Mouse (Mus musculus): ENCODE measurements around the gene Cmah.

The Cmah gene

DNA sequence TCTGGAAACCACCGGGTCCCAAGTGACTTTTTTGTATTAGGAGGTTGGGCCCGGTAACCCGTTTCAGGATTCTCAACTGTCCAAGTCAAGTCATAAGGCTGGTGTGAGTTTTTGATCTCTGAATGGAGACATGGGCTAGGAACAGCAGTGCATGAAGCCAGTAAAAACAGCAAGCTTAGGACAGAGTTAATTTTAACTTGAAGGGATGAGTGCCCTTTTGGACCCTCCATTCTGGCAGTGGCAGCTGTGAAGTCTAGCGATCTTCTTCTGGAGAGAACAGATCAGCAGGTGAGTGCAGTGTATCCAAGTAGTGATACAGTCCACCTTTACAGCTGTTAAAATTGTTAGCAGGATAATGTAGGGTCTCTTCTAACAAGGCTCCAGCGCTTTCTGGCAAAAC lies at the start of gene Cmah:
TSS of gene Cmah (plus strand) at position 204 of the 400 bp plus-strand sequence.
- no peak for DNase-seq (ENCODE audit: low spot score in 2 of 2)

DNA sequence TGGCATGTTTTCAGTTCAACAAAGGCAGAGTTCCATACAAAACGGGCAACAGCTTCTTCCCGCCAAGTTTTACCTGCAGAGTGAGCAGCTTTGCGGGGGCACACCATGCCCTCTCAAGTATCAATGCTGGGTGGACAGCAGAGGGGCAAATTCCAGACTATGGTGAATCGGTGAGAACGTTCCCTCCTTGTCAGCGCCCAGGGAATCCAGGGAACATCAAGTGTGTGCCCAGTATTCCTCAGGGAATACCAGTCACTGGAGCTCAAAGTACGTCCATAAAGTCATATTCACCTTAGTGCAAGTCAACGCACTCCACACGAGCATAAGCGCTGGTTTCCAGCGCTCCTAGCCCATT lies 47.8 kb upstream of the Cmah start:
- no peak for DNase-seq (ENCODE audit: low spot score in 2 of 2)

DNA sequence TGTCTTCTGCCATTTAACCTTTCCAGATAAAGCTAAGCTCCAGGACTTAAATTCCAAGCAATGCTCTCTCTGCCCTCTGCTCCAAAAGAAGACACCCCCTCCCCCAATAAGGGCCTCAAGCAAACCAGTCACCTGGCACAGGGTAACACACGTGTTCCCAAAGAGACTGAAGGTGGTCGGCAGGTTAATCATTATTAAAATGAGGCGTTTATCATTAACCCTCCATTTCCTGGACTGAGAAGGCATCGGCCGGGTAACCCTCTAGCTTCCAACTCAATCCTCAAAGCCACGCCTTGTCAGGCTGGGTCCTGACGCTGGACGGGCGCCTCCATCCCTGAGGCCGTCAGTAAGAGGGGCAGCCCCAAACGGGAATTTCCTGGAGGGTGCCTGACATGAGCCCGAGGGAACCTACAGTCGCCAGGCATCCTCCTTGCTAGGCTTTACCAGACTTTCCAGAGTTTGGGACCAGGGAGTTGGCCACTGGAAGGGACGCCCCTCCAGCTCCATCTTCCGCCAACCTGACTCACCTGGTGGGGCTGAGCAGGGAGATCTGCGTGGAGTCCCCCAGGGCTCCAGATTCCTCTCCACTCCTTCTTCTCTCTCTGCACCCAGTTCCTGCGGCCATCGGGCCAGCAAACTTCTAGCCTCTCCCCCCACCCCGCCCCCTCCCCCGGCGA lies 47.3 kb upstream of the Cmah start:
- peak in 1 of 2 experiments; percentile 24 for DNase-seq (ENCODE audit: low spot score in 2 of 2)

DNA sequence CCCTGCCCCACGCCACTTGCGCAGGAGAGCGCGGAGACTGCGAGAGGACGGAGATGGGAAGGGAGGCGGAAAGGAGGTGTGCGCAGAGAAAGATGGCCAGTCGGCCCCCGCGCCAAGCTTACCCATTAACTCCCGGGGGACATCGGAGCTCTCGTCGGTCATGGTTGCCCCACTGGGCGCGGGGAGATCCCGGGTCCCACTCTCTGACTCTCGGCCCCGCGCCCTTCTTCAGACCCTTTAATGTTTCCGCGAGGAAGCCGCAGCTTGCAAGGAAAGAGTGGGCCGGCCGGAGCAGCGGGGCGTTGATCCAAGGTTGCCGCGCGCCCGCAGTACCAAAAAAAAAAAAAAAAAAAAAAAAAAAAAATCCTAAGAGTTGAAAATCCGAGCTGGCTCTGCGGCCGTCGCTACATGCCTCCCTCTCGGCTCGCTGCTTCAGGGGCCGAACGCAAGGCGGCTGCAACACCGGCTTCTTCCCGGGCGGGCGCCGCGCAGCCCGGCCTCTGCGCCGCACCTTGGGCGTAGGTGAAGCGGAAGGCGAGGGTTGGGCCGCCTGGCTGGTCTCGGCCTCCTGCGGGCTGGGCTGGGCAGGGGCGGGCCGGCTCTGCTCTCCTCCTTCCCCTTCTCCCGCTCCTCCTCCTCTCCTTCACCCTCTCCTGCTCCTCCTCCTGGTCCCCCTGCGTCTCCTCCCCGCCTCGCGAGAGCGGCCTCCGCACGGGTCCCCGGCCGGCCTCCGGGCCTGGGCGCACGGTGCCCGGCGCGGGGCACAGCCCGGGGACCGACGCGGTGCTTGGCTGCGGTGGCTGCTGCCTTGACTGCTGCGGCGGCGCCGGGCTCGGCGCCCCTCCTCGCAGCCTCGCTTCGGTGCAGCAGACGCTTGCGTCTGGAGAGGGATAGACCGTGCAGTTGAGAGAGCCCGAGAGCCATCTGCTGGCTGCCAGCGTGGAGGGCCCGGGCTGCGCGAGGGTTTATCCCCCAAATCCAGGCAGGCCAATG lies 46.5 kb upstream of the Cmah start, which contains the start of gene Carmil1:
TSS of gene Carmil1 (minus strand) at position 357 of the 993 bp plus-strand sequence.
- peak; percentile 76 to 86 for DNase-seq (ENCODE audit: low spot score in 2 of 2)

DNA sequence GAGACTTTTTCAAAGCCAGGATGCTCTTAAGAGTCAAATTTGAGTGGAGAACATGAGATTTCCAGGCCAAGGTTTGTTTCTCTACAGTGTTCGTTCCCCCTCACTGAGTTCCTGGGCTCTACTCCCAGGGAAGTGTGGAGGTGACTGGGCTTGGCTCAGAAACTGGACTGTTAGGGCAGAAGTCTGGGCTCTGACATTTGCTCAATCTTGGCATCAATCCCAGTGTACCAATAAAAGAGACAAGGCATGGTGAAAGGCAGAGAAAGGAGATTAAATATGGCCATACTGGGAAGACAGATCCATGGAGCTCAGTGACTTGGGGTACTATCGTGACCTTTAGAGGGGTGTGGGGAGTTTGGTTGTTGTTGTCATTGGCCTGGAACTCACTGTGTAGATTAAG lies 39.8 kb upstream of the Cmah start:
- DNase-seq (ENCODE audit: low spot score in 2 of 2): no peak

DNA sequence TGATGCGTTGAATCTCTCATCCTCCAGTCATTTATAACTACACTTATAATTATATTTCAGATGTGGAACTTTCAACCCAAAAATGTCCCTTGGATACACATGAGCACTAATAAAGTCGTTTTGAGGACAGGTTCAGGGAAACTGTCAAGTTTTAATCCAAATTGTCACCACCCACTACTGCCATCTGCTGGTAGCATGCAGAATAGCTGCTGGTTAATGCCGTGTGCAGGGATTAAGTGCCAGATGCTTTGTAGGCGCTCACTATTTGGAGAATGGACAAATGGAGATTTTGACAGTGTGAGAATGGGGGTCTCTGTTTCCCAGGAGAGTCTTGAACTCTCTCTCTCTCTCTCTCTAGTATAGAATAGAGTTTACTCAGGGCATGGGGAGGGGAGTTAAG lies 30.0 kb upstream of the Cmah start:
- peak in 1 of 2 experiments; percentile 31 for DNase-seq (ENCODE audit: low spot score in 2 of 2)

DNA sequence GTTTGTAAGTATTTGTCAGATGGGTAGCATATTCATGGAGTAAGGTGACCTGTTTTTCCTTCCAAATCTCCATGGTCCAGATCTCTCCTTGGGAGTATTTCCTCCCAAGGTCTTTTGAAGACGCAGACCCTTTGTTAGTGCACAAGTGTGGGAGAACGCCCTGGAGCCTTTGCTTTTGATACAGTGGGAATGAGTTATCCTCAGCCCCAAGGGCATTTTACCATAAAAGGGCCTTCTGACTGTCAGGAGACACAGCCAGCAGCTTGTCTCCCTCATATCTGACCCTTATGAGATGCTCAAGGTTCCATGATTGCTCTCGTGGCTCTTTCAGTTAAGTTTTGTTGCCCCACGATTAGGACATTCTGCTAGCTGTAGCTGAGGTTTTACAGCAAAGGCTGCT lies 21.7 kb upstream of the Cmah start:
- DNase-seq (ENCODE audit: low spot score in 2 of 2): no peak

DNA sequence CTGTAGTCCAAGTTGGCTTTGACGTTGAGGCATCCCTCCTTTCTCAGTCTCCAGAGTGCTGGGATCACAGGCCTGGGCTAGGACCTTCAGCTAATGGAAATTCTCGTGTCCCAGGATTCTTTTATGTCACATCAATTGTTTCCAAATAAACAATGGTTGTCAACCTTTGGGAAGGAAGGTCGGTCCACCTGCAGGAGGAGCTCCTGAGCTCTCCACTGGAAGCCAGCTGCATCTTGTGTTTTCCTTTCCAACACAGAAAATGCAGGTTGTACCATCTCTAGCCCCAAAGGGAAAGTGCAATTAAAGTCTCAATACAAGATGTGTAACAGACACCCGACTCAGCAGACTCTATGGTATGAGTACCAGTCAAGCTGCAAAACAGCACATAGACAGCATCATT lies 21.0 kb upstream of the Cmah start:
- DNase-seq (ENCODE audit: low spot score in 2 of 2): no peak

DNA sequence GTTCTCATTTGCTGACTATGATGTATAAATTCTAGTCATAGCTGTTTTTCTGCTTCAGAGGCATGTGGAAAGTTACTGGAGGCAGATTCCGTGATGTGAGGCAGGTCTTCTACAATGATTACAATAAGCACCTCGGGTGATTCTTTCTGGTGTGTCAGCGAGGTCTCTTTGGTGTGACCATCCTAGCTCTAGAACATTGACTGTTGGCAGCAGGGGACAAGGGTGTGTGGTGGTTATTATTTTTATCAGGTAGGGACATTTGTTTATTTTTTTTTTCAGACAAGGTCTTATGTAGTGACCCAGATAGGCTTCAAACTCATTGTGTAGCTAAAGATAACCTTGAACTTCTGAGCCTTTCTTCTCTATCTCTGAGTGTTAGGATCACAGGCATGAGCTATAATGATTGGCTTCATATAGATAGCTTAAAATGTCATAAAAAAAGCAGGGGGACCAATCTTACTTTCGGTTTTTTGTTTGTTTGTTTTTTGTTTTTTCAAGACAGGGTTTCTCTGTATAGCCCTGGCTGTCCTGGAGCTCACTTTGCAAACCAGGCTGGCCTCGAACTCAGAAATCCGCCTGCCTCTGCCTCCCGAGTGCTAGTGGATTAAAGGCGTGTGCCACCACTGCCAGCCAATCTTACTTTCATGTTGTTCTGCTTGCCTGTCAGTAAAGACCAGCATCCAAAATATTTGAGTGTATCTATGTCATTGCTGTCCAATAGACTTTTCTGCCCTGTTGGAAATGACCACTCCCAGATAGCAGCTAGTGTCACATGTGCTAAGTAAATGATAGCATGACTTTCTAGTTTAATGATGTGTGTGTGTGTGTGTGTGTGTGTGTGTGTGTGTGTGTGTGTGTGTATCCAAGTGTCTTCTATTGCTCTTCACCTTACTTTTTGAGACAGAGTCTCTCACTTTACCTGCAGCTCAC lies 15.9 kb upstream of the Cmah start:
- no peak for DNase-seq (ENCODE audit: low spot score in 2 of 2)

DNA sequence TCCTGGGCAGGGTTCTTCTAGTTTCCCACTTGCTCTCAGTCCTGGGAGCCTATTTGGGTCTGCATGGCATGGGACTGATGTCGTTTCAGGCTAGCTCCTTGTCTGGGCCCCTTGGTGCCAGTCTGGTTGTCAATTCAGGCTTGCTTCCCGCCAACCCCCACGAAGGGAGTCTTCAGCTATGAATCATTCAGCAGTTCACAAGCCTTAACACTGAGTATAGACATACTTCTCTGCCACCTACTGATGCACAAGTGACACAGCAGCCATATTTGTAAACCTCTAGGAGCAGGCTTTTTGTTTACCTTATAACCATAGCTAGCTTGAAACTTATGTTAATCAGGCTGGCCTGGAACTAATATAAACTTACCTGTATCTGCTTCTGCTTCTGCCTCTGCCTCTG lies 10.6 kb upstream of the Cmah start:
- no peak for DNase-seq (ENCODE audit: low spot score in 2 of 2)

DNA sequence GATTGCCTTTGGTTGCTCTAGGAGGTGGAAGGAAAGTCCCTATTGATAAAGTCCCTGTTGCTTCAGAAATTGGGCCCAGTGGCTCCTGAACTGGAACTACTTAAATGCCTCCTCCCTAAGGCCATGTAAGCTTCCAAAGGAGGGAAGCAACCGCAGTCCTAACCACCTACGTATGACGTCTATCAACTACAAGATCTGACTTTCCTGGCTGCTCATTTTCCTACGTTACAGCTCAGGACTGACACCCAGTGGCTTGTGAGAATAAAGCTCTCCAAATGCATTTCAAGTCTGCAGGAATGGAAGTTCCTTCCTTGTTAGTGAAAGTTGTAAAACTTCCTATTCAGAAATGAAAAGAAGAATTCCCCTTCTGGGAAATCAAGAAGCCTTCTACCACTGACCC lies 8.6 kb upstream of the Cmah start:
- peak in 1 of 2 experiments; percentile 20 for DNase-seq (ENCODE audit: low spot score in 2 of 2)

DNA sequence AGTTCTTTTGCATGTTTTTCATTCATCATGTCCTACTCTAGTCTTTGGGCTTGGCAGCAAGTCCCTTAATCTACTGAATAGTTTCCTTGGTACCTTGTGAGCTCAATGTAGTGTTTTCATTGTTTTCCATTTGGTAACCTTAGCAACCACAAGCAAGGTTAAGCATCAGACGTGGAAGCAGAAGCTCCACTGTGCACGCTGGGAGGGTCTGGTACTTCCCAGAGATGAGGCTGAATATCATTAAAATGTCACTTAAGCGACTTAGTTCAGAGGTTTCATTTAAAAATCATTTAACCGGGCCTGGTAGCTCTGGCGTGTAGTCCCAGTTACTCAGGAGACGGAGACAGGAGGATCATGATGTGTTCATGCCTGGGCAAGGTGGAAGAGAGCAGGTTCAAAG lies 5.9 kb upstream of the Cmah start:
- no peak for DNase-seq (ENCODE audit: low spot score in 2 of 2)

DNA sequence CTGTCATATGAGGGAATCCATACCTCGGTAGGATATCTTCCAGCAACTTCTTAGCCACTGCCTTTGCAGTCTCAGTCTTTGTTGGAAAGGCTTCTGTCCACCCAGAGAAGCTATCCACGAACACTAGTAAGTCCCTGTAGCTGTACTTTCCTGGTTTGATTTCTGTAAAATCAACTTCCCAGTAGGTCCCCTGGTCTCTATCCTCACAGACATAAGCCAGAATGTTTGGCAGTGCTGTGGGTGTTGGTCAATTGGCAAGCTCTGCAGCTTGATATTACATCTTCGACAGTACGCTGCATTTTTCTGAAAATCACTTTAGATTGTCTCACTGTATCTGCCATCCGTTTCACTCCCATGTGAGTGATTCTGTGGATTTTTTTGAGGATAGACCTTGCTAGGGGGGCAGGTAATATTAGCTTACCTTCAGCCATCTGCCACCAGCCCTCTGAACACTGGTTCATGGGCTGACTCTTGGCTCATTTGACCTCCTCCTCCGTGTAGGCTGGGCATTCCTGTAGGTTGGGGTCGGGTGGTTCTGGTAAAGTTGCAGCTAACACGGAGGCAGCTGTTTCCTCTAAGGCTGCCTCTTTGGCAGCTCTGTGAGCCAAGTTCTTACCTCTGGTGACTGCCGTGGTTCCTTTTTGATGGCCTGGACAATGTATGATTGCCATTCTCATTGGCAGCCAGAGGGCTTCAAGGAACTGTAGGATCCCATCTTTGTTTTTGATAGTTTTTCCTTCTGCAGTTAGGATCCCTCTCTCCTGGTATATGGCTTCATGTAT lies 1.0 kb downstream of the Cmah start:
- no peak for DNase-seq (ENCODE audit: low spot score in 2 of 2)

DNA sequence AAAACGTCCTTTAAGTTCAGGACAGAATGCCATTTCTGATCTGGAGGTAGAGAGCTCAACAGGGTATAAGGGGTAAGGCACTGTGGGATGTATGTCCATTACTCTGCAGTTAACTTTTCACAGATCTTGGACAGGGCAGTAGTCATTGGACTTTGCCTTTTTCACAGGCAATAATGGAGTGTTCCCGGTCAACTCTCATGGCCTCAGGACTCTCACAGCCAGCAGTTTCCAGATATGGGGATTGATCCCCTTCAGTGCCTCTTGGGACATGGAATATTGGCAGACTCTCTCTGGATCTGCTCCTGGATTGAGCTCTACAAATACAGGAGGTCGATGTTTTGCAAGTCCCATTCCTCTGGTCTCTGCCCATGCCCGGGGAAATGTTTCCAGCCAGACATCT lies 2.9 kb downstream of the Cmah start:
- no peak for DNase-seq (ENCODE audit: low spot score in 2 of 2)

DNA sequence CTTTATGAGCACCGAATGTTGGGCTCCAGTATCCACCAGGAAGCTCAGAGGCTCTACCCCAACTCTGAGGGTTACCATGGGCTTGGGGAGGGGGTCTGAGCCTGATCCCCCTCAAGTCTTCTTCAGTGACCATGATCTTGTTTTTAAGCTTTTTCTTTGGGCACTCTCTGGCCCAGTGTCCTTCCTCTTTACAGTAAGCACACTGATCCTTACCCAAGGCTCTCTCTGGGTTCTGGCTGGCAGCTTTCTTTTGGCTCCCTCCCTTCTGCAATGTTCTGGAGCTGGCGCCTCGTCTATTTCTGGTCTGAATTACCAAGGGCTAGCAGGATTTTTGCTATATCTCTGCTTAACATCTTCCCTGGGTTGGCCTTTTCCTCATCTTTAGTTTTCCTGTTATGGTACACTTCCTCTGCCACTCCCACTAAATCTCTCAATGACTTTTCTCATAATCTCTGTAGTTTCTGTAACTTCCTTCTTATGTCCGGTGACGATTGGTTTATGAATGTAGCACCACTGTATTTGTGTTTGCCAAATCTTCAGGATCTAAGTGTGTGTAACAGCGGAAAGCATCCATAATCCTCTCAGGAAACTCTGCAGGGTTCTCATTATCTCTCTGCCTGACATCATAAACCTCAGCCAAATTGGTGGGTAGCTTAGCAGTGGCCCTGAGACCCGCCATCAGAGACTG lies 3.8 kb downstream of the Cmah start:
- no peak for DNase-seq (ENCODE audit: low spot score in 2 of 2)

DNA sequence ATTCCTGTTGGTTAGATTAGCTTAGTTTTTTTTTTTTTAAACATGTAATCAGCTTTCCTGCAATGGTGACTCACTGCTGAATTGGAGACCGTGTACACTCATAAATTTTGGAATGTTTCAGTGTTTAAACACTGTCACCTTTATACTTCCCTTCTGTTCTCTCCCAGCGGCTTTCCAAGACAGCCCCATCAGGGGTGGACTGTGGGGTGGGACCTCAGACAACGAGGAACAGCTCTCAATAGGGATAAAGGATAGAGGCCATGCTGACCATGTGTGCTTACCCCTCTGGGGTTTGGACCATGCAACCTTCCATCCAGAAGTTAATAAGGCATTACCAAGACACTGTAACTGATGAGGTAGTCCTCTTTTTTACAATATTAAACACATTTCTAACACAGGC lies 5.3 kb downstream of the Cmah start:
- DNase-seq (ENCODE audit: low spot score in 2 of 2): no peak

DNA sequence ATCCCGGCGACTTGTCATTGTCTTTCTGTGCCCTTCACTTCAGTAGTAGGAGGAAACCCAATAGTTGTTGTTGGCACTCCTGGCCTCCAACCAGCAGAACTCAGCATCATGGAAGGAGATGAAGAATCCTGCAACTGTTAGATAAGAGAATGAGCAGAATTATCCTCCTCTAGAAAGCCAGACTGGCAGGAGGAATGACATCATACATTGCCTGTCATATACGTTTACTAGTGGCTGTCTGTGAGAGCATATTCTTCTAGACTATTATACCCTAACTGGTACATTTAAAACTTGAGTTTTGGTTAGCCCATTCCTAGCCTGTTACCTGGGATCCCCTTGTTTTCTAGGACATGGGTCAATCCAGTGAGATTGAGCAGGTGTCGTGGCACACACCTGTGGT lies 9.6 kb downstream of the Cmah start:
- DNase-seq (ENCODE audit: low spot score in 2 of 2): no peak

DNA sequence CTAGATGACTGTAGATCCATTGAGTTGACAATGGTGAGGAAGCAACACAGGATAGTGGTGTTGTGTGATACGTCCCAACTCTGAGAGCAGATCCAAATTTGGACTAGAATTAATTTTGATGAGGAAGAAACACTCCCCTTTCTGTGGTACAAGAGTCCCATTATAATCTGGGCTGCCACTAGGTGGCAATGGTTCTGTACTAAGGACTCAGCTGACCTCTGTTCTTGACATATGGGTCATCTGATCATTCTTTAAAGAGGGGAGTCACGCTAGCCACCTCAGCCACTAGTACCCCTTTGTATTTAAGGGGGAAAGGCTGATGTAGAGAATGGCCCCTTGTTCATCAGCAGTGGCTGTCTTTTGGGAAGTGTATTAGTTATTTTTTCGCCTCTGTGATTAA lies 10.7 kb downstream of the Cmah start:
- no peak for DNase-seq (ENCODE audit: low spot score in 2 of 2)

DNA sequence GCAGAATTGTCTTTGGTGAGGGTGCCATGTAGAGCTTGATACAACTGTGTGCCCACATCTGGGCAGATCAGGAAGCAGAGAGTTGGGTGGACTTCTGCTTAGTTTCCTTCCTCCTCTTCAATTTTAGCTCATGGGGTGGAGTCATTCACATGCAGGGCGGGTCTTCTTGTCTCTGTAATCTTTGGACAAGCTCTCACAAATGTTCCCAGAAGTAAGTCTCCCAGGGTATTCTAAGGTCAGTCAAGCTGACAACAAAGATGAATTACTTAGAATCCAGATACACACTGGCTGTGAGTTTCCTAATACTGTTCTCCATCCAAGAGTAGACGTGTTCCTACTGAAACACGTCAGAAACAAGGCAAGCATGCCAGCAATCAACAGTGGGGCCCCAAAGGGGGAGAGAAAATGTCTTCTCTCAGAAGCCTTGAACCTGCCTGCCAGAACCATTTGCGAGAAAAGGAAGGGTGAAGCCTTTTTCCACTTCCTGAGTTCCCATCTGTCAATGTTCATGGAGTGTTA lies 11.2 kb downstream of the Cmah start:
- no peak for DNase-seq (ENCODE audit: low spot score in 2 of 2)

DNA sequence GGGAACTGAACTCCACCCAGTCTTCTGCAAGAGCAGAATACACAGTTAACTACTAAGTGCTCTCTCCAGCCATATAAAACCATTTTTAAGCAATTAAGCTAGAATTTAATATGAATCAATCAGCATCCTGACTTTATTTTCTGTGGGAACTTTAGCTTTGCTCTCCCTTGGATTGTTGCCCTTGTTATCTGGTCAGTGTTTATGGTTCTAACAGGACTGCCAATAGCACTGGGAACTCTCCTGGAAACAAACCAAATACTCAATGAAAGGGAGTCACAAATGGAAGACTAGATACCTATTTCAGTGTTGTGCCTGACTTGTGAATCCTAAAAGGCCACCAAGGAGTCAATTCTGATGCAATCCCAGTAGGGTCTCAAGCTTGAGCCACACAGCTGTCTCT lies 12.7 kb downstream of the Cmah start:
- DNase-seq (ENCODE audit: low spot score in 2 of 2): no peak

All from frontal cortex, postnatal 10 days (tissue).